Mouse (Mus musculus): Measurements from ENCODE around the gene Chchd4.

Gene Chchd4

DNA sequence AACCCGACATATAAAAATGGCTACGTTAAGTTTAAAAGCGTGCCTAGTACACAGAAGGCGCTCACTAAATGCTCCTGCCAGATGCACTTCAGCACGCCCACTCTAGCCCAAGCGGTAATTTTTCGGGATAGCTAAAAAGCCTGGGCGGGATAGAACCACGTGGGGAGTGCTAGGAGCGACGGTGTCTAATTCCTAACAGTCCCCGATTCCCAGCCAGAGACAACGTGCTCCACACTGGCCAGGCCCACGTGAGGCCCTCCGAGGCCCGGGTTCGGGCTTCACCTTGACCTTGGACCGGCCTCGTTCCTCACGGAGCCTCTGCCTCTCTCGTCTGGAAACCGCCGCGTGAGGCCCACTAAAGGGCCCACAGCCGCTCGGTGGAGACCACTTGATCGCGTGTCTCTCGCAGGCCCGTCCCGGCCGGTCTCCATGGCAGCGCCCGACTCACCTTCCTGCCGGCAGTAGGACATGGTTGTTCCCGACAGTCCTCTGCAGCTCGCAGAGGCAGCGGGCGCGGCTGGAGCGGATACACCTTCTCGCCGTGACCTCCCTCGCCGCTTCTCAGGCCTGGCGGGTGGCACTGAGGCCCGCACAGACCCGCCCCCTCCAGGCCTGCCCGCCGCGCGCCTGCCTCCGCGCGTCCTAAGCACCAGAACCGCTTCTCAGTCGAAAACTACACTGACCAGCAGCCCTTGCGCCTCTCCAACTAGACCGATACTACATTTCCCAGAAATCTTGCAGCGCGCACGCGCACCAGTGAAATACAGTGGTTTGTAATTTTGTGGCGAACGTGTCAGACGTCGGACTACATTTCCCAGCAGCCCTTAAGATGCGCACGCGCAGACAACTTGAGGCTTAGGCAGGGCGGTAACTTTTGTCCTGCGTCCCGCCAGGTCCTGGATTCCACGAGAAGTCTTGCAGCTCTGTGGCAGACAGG is at the start of gene Chchd4, which contains the start of gene Tmem43:
Gene Chchd4, minus strand, starts transcription at position 679 of the 937 bp plus-strand sequence.
Gene Tmem43, plus strand, starts transcription at position 836 of the 937 bp plus-strand sequence.
- peak; percentile 100 for DNase-seq

DNA sequence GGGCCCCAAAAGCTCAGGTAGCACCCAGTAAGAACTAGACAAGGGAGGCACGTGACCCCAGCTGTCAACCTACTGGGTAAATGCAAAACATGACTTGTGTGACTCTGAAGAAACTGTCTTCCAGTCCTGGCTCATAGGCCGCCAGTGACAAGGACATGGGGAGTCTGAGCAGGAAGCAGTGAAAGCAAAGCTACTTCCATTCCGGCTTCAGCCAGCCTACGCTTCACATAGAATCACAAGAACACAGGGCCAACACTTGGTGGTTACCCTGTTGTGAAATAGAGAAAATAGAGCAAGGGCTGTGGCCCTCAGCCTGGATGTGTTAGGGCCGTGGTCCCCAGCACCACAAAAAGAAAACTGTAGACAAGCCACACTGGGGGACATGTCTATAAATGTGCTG is 49.5 kb upstream of the Chchd4 start:
- no peak for DNase-seq

DNA sequence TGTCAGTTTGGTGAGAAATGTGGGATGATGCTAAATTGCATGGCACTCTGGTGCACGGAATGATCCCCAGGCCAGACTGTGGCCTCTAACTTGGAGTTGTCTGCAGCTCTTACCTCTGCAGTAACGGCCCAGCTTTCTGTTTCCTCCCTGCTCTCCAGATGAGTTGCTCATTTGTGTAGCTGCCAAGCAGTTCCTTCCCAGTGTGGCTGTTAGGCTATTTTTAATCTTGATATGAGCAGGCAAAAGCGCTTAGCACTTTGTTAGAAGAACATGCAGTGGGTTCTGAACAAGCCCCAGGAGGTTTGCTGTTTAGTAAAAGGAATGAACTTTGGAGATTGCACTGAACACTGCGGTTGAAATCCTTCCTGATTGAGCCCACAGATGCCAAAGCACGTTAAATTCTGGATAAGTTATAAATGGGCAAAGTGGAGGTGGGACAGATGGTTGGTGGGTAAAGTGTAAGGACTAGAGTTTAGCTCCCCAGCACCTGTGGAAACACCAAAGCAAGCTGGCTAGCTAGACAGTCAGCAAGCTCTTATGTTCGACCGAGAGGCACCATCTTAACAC is 45.2 kb upstream of the Chchd4 start:
- no peak for DNase-seq

GRCm38 (mm10) chr6:91515545-91516449 is 42.5 kb upstream of the Chchd4 start, which contains the start of the genes Xpc and Lsm3:
Gene Xpc, minus strand, starts transcription at chr6:91515888.
Gene Lsm3, plus strand, starts transcription at chr6:91515928.
- peak; percentile 98 for DNase-seq

DNA sequence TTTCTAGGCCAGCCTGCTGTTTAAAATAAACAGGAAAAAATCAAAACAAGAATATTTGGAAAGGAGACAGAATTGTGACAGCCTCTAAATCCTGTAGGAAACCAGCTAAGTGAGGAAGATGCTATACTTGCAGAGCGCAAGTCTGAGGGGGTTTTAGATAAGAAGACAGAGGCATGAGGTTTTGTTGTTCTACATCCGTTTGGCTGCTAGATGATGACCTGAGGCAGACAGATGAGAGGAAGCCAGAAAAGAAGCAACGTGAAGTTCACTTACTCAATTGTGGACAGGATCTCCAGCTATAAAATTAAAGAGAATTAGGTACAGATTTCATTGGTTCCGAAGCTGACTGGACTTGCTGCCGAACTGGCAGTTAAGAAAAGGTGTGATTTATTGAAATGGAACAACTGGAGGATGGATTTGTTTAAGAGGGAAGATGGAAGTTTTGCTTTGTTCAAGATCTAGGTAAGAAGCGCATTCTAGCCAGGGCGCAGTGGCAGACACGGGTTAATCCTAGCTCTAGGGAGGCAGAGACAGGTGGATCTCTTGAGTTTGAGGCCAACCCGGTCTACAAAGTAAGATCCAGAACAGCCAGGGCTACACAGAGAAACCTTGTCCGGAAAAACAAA is 41.5 kb upstream of the Chchd4 start:
- DNase-seq: no peak

GRCm38 (mm10) chr6:91514135-91514534 is 40.8 kb upstream of the Chchd4 start:
- DNase-seq: no peak

GRCm38 (mm10) chr6:91510211-91510610 is 36.9 kb upstream of the Chchd4 start:
- no peak for DNase-seq

- DNase-seq: peak; percentile 64
Observed at GRCm38 (mm10) chr6:91509326-91509725, 36.0 kb upstream of the Chchd4 start.

DNA sequence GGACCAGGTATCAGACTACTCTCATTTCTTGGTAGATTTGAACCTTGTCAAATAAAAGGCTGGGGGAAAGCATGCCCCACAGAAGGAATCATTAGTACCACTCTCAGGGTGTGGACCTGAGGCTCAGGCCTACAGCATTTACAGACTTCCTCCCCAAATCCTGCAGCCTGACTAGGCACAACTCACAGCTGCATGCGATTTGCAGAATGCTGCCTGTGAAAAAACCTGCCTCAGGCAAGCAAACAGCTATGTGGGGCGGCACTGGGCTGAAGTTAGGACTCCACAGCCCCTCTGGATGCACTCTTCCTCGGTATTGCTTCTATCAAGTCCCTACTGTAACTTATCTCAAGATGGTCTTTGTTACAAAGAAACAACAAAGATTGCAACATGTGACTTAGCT is 34.7 kb upstream of the Chchd4 start:
- DNase-seq: no peak

DNA sequence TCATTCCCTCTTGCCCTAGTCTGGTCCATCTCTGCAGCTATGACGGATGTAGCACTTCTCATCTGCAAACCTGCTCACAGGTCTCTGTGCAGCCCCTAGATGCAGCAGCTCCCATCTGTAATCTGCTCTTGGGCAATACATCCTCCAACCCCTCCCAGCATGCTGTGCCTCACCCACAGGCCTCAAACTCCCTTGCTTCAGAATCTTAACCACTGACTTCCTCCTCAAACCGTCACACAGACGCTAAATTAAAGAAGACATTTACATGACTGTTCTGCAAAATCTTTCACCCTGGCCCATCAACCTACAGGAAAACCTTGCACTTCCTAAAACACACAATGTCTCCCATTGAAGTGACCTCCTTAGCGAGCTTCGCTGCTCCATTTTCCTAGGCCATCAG is 32.7 kb upstream of the Chchd4 start:
- no peak for DNase-seq

DNA sequence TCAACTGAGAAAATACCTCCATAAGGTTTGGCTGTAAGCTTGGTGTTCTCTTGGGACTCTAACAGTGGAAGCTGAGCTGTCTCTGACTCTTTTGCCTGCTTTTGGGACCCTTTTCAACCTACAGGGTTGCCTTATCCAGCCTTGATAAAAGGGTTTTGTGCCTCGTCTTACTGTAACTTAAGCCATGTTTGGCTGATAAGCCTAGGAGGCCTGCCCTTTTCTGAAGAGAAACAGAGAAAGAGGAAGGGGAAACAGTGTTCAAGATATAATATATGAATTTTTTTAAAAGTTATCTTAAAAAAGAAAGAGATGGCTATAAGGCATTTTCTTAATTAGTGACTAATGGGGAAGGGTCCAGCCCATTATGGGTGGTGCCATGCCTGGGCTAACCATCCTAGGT is 30.0 kb upstream of the Chchd4 start:
- DNase-seq: no peak

- no peak for DNase-seq
Observed at GRCm38 (mm10) chr6:91494526-91494925, 21.2 kb upstream of the Chchd4 start.

DNA sequence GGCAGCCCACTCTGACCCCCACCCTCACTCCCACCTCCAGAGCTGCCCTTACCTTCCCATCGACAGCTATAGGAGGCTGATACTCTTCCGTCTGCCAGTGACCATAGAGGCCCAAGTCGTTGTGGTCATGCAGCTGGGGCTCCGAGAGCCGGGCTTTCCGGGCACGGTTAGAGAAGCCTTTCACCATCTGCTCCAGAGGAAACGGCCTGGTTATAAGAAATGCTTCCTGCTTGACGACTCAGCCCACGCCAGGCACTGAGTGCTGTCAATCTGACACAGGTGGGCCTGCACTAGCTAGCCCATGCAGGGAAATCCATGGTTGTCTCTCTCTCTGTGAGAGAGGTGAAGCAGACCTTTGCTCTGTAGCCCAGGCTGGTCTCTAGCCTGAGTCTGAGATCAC is 19.7 kb upstream of the Chchd4 start:
- DNase-seq: no peak

DNA sequence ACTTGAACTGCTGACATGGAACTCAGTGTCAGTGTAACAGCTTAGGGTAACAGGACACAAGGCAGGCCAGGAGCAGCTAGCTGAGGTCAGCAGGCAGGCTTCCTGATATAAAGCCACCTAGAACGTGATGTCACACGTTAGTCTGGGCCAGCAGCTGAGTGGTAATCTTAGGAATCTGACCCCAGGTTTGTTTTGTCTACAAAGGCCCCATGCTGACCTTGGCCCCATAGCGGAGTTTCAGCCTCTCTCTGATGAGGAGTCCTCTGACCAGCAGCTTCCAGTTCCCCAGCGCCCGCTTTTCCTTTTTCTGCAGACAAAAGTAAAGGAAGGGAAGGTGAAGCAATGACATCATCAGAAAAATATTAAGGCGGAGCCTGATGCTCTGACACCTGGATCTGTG is 17.7 kb upstream of the Chchd4 start:
- no peak for DNase-seq

GRCm38 (mm10) chr6:91489872-91490271 is 16.5 kb upstream of the Chchd4 start:
- no peak for DNase-seq

DNA sequence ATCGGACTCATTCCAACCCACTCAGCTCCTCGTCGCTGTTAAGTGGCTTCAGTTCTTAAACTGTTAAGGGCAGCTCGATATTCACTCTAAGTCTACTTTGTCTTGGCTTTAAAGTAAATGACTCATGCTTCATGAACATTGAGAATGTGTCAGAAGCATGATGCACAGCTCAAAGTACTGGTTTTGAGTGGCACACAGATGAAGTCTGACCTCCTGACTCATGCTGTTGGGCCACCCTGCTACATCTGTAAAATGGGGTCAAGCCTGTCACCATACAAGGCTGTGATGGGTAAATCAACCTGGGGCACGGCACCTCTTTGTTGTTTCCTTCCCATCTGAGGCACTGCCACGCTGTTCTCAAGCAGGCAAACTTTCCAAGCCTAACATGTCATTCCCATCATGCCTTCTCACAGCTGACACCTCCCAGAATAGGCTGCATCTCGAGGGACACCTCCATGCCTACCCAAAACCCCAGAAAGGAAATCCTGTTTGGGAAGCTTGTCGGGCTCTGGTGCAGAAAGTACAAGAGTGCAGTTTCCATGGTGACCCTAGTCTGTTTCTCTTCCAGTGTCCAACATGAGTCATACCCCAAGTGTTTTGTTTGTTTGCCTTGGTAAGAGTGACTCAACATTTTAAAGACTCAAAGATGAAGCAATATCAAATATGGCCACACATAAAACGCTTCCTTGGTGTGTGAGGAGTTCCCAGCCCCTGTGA is 15.3 kb upstream of the Chchd4 start:
- no peak for DNase-seq

DNA sequence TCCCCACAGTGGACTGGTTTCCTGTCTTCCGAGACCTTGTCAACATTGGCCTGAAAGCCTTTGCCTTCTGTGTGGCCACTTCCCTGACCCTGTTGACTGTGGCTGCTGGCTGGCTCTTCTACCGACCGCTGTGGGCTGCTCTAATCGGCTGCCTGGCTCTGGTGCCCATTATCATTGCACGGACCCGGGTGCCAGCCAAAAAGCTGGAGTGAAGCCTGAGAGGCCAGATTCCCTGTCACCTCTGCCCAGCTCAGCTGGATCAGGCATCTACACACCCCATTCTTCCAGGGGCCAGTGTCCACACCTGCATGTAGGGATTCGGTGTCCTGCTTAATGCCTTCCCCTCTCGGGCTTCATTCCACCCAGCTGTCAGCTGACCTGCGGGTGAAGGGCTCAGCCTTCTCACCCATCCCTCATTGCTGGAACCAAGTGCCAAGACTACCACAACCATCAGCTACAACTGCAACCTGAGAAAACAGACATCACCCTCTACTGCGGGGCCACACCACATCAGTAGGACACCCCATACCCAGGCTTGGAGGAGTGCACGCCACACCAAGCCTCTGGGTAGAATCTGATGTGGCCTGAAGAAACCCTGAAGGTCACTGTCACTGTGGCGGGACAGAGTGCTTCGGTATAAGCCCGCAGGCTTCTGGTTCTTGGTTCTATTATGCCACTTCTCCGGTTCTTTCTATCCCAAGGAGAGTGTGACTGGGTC is 13.5 kb upstream of the Chchd4 start:
- no peak for DNase-seq

GRCm38 (mm10) chr6:91483371-91483770 is 10.0 kb upstream of the Chchd4 start:
- no peak for DNase-seq

DNA sequence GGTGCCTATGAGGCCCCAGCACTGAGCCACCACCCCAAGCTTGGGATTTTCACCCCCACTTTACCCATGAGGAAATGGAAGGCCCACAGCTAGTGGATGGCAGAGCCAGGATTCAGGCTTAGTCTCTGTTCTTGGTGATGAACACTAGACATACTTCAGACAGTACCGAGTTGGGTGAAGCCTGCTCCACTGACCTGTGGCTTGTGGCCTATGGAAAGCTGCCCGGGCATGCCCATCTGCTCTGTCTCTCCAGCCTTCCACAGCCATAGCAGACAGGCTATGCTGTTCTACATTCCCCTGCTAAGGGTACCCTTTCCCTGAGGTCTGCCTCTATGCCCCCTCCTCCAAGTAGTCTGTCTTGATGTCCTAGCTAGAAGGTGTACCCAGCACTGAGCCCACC is 3.2 kb upstream of the Chchd4 start:
- DNase-seq: no peak

GRCm38 (mm10) chr6:91474441-91475190 is 1.3 kb upstream of the Chchd4 start:
- no peak for DNase-seq
